Mouse (Mus musculus): ENCODE measurements around the gene Esp1. TPM values are rescaled to one million over a fixed set of nuclear protein-coding genes. Genes with fewer than 3 reads are reported as not detected.

Gene Esp1
- not detected for polyA plus RNA-seq (2014; fragmentation: Illumina TruSeq; extraction: RNeasy Lipid Tissue Mini Kit (QIAGEN cat#74804); ENCODE audit: insufficient read depth, low read depth, low replicate concordance)

DNA sequence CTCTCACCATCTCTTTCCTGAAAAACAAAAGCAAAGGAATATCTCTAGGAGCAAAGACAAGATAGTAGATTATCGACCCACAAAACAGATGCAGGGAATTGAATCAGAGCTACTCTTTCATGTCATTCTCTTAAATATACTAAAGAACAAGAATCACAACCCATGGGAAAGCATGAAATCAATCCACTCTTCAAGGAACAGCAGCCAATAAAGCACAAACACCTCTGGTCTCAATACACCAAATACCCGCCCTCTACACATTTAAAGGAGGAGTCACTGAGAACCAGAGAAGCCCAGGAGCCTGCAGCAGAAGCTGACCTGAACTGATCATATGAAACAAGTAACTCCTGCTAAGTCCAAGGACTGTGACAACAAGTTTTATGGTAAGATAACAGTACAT, at the start of gene Esp1:
Gene Esp1 (plus strand): TSS at position 301 of the 400 bp plus-strand sequence.

Other genes starting within 250 kb of the Esp1 start
- not detected for gene Esp8, start 207.1 kb upstream of the Esp1 start, polyA plus RNA-seq (2014; fragmentation: Illumina TruSeq; extraction: RNeasy Lipid Tissue Mini Kit (QIAGEN cat#74804); ENCODE audit: insufficient read depth, low read depth, low replicate concordance)
- not detected for gene Esp6, start 165.6 kb upstream of the Esp1 start, polyA plus RNA-seq (2014; fragmentation: Illumina TruSeq; extraction: RNeasy Lipid Tissue Mini Kit (QIAGEN cat#74804); ENCODE audit: insufficient read depth, low read depth, low replicate concordance)
- gene Esp4, start 128.5 kb upstream of the Esp1 start, polyA plus RNA-seq (2014; fragmentation: Illumina TruSeq; extraction: RNeasy Lipid Tissue Mini Kit (QIAGEN cat#74804); ENCODE audit: insufficient read depth, low read depth, low replicate concordance): not detected
- not detected for gene Esp3, start 95.0 kb upstream of the Esp1 start, polyA plus RNA-seq (2014; fragmentation: Illumina TruSeq; extraction: RNeasy Lipid Tissue Mini Kit (QIAGEN cat#74804); ENCODE audit: insufficient read depth, low read depth, low replicate concordance)
- not detected for gene Crisp2, start 79.9 kb downstream of the Esp1 start, polyA plus RNA-seq (2014; fragmentation: Illumina TruSeq; extraction: RNeasy Lipid Tissue Mini Kit (QIAGEN cat#74804); ENCODE audit: insufficient read depth, low read depth, low replicate concordance)
- gene Rhag, start 84.0 kb downstream of the Esp1 start, polyA plus RNA-seq (2014; fragmentation: Illumina TruSeq; extraction: RNeasy Lipid Tissue Mini Kit (QIAGEN cat#74804); ENCODE audit: insufficient read depth, low read depth, low replicate concordance): not detected
- gene 9130008F23Rik, start 153.4 kb downstream of the Esp1 start, polyA plus RNA-seq (2014; fragmentation: Illumina TruSeq; extraction: RNeasy Lipid Tissue Mini Kit (QIAGEN cat#74804); ENCODE audit: insufficient read depth, low read depth, low replicate concordance): 2.4 TPM
- gene Glyatl3, start 187.2 kb downstream of the Esp1 start, polyA plus RNA-seq (2014; fragmentation: Illumina TruSeq; extraction: RNeasy Lipid Tissue Mini Kit (QIAGEN cat#74804); ENCODE audit: insufficient read depth, low read depth, low replicate concordance): not detected
- 19.0 TPM for gene Mut, start 207.6 kb downstream of the Esp1 start, polyA plus RNA-seq (2014; fragmentation: Illumina TruSeq; extraction: RNeasy Lipid Tissue Mini Kit (QIAGEN cat#74804); ENCODE audit: insufficient read depth, low read depth, low replicate concordance)
- 4.1 TPM for gene Cenpq, start 207.9 kb downstream of the Esp1 start, polyA plus RNA-seq (2014; fragmentation: Illumina TruSeq; extraction: RNeasy Lipid Tissue Mini Kit (QIAGEN cat#74804); ENCODE audit: insufficient read depth, low read depth, low replicate concordance)

All from lung, adult 10 weeks (tissue).